In genomic region chr1:171205704-171206493, GRCm38 (mm10) we compare ENCODE assay signal across 30 mouse cellular contexts. TPM values are rescaled to one million over a fixed set of nuclear protein-coding genes. Genes with fewer than 3 reads are reported as not detected.
DNase-seq lines count a peak whose midpoint lies in the region; ATAC-seq and TF ChIP-seq lines count a peak whose summit lies in the region.
"Had no signal": no experiment of that assay in that cellular context is flagged by ENCODE, and none has a peak within 500 bp of the region (broad histone marks: within the 10 kb centered on the region; RNA-seq: fewer than 3 reads in every experiment).

No protein-coding gene starts in this region.

- H3K4me1 ChIP-seq in heart, postnatal 0 days (ENCODE audit: control insufficient read depth, insufficient read depth) = no peaks in the 10 kb centered on the region; the same call in 1 of the 2 replicates
- no peaks in the 10 kb centered on the region for H3K4me1 ChIP-seq in midbrain, embryonic 14.5 days (ENCODE audit: control insufficient read depth, insufficient read depth, low read length)
- no peaks in the 10 kb centered on the region for H3K4me1 ChIP-seq in midbrain, embryonic 15.5 days
- H3K4me1 ChIP-seq: embryonic facial prominence, embryonic 12.5 days; embryonic facial prominence, embryonic 15.5 days; heart, embryonic 15.5 days; hindbrain, embryonic 15.5 days; intestine, embryonic 15.5 days had no signal

- TF ChIP-seq CTCF in heart, postnatal 0 days (IDR thresholded peaks at IDR 0.05; ENCODE audit: low read depth) = no peak

- H3K4me3 ChIP-seq in heart, postnatal 0 days (ENCODE audit: low read depth, low read length) = no peak overlapping the region
- no peak overlapping the region for H3K4me3 ChIP-seq in midbrain, embryonic 14.5 days (replicated peaks; ENCODE audit: low read depth, low read length)
- H3K4me3 ChIP-seq in midbrain, embryonic 15.5 days = no peak overlapping the region
- H3K4me3 ChIP-seq: embryonic facial prominence, embryonic 12.5 days; embryonic facial prominence, embryonic 15.5 days; heart, embryonic 12.5 days; heart, embryonic 15.5 days; hindbrain, embryonic 15.5 days; intestine, embryonic 15.5 days had no signal

- peak; percentile 97 for DNase-seq in heart, adult 11 months
- DNase-seq in heart, postnatal 14 days = no peak
- DNase-seq in heart, postnatal 0 days (ENCODE audit: low spot score) = no peak
- no peak for DNase-seq in heart, postnatal 25 days (ENCODE audit: low spot score)
- DNase-seq in midbrain, embryonic 14.5 days = peak; percentile 2
- no peak for DNase-seq in gastrocnemius, postnatal 25 days
- DNase-seq: adrenal gland, postnatal 10 days; adrenal gland, postnatal 36 days; B cell, adult 2 months; cerebellum, adult 18-20 months; cerebellum, adult 9-10 months; cerebellum, postnatal 14 days; forebrain, postnatal 0 days; gastrocnemius, postnatal 10 days; heart, postnatal 36 days; kidney, adult 11 months; kidney, adult 8-10 months had no signal

- no peak overlapping the region for H3K27ac ChIP-seq in heart, postnatal 0 days (ENCODE audit: low read depth)
- H3K27ac ChIP-seq in midbrain, embryonic 14.5 days (replicated peaks; ENCODE audit: low read depth, low read length) = no peak overlapping the region
- no peak overlapping the region for H3K27ac ChIP-seq in midbrain, embryonic 15.5 days
- H3K27ac ChIP-seq: embryonic facial prominence, embryonic 12.5 days; embryonic facial prominence, embryonic 15.5 days; heart, embryonic 15.5 days; hindbrain, embryonic 15.5 days; intestine, embryonic 15.5 days had no signal

- H3K27me3 ChIP-seq in heart, postnatal 0 days (ENCODE audit: control insufficient read depth, insufficient read depth, low read length) = no peaks in the 10 kb centered on the region
- no peaks in the 10 kb centered on the region for H3K27me3 ChIP-seq in midbrain, embryonic 14.5 days (ENCODE audit: control insufficient read depth, insufficient read depth, low read length)
- H3K27me3 ChIP-seq in midbrain, embryonic 15.5 days (replicated peaks) = no peaks in the 10 kb centered on the region
- H3K27me3 ChIP-seq: embryonic facial prominence, embryonic 12.5 days; embryonic facial prominence, embryonic 15.5 days; heart, embryonic 12.5 days; heart, embryonic 15.5 days; hindbrain, embryonic 15.5 days; intestine, embryonic 15.5 days had no signal

- H3K4me2 ChIP-seq in heart, postnatal 0 days (ENCODE audit: low read depth, low read length) = no peak overlapping the region
- no peak overlapping the region for H3K4me2 ChIP-seq in midbrain, embryonic 14.5 days (ENCODE audit: low read length)
- no peak overlapping the region for H3K4me2 ChIP-seq in midbrain, embryonic 15.5 days
- H3K4me2 ChIP-seq: embryonic facial prominence, embryonic 12.5 days; embryonic facial prominence, embryonic 15.5 days; heart, embryonic 12.5 days; heart, embryonic 15.5 days; hindbrain, embryonic 15.5 days; intestine, embryonic 15.5 days had no signal

- intact Hi-C loops in heart, postnatal 14 days (cut with DNase I) = no loop called here
- intact Hi-C loops in heart, postnatal 25 days (cut with DNase I) = no loop called here

- no peaks in the 10 kb centered on the region for H3K36me3 ChIP-seq in heart, postnatal 0 days (replicated peaks; ENCODE audit: control insufficient read depth, insufficient read depth, low read length)
- H3K36me3 ChIP-seq in midbrain, embryonic 14.5 days (ENCODE audit: control insufficient read depth, insufficient read depth, low read length) = no peaks in the 10 kb centered on the region
- H3K36me3 ChIP-seq in midbrain, embryonic 15.5 days (replicated peaks) = no peaks in the 10 kb centered on the region
- H3K36me3 ChIP-seq: embryonic facial prominence, embryonic 12.5 days; embryonic facial prominence, embryonic 15.5 days; G1E; heart, embryonic 12.5 days; heart, embryonic 15.5 days; hindbrain, embryonic 15.5 days; intestine, embryonic 15.5 days had no signal

- no peaks in the 10 kb centered on the region for H3K9me3 ChIP-seq in heart, postnatal 0 days (replicated peaks; ENCODE audit: control insufficient read depth, low read length)
- no peaks in the 10 kb centered on the region for H3K9me3 ChIP-seq in midbrain, embryonic 14.5 days (ENCODE audit: control insufficient read depth, low read length)
- H3K9me3 ChIP-seq in midbrain, embryonic 15.5 days = no peaks in the 10 kb centered on the region
- H3K9me3 ChIP-seq: embryonic facial prominence, embryonic 12.5 days; embryonic facial prominence, embryonic 15.5 days; heart, embryonic 12.5 days; heart, embryonic 15.5 days; hindbrain, embryonic 15.5 days; intestine, embryonic 15.5 days had no signal

- TF ChIP-seq EP300 in heart, postnatal 0 days (IDR thresholded peaks at IDR 0.05; ENCODE audit: low read depth) = no peak

- H3K9ac ChIP-seq in heart, postnatal 0 days (replicated peaks; ENCODE audit: low read depth, low read length) = no peak overlapping the region
- H3K9ac ChIP-seq in midbrain, embryonic 14.5 days (replicated peaks; ENCODE audit: low read length) = no peak overlapping the region
- H3K9ac ChIP-seq in midbrain, embryonic 15.5 days = no peak overlapping the region
- H3K9ac ChIP-seq: embryonic facial prominence, embryonic 12.5 days; embryonic facial prominence, embryonic 15.5 days; forebrain, postnatal 0 days; heart, embryonic 12.5 days; heart, embryonic 15.5 days; hindbrain, embryonic 15.5 days; intestine, embryonic 15.5 days had no signal

- 0 out of 2 replicates have a peak, but pooled peaks have one; percentile 36 for ATAC-seq in heart, postnatal 0 days (ENCODE audit: insufficient read depth, low read depth)
- no peak for ATAC-seq in midbrain, embryonic 14.5 days (ENCODE audit: low FRiP score, low TSS enrichment)
- ATAC-seq in midbrain, embryonic 15.5 days (replicated peaks) = no peak
- peak; percentile 56 for ATAC-seq in megakaryocyte progenitor cell, adult 5-6 weeks (replicated peaks; ENCODE audit: poor library complexity)
- ATAC-seq: forebrain, embryonic 14.5 days; forebrain, postnatal 0 days; intestine, embryonic 15.5 days had no signal

- 57% methylated on average over 6 of the region's 6 CpGs for WGBS in heart, postnatal 0 days
- 52% methylated on average over 6 of the region's 6 CpGs for WGBS in midbrain, embryonic 14.5 days
- WGBS in midbrain, embryonic 15.5 days = 60% methylated on average over 6 of the region's 6 CpGs

RNA-seq across cellular contexts. Expression of gene Nr1i3, which starts 7.9 kb away (rescaled TPM):
- under 1 TPM in 1 of 2 experiments, not detected in 1; 0.14 TPM for total RNA-seq in heart, postnatal 14 days (2021)
- total RNA-seq in heart, postnatal 0 days (2014; rRNA removed; ENCODE audit: low replicate concordance) = not detected in 2 replicates
- polyA plus RNA-seq in heart, postnatal 0 days (2015; fragmentation: Nextera tagmentation; extraction: Ambion mirVana) = 0.27 and 0.30 TPM in 2 replicates
- total RNA-seq in heart, postnatal 25 days (2021) = not detected
- 0.34 and 0.39 TPM in 2 replicates for polyA plus RNA-seq in midbrain, embryonic 14.5 days (2014; fragmentation: Nextera tagmentation; extraction: Ambion mirVana)
- polyA plus RNA-seq in midbrain, embryonic 15.5 days (2015; fragmentation: Nextera tagmentation; extraction: Ambion mirVana) = 0.23 and 0.34 TPM in 2 replicates
- total RNA-seq in megakaryocyte progenitor cell, adult 5-6 weeks (2015) = not detected in 2 replicates
- total RNA-seq in megakaryocyte progenitor cell, adult 5-6 weeks (2017) = 0.12 and 0.17 TPM in 2 replicates
- total RNA-seq in gastrocnemius, postnatal 25 days (2021) = not detected
- total RNA-seq: adrenal gland, adult 18-20 months; forebrain, postnatal 0 days; gastrocnemius, adult 18-20 months; gastrocnemius, postnatal 10 days had no signal
- polyA plus RNA-seq: G1E had no signal

RNA-seq across cellular contexts. Expression of gene Pcp4l1, which starts 9.8 kb away (rescaled TPM):
- 100 to 1,000 TPM; 180 to 188 TPM for total RNA-seq in heart, postnatal 14 days (2021)
- total RNA-seq in heart, postnatal 0 days (2014; rRNA removed; ENCODE audit: low replicate concordance) = 40.2 and 48.7 TPM in 2 replicates
- polyA plus RNA-seq in heart, postnatal 0 days (2015; fragmentation: Nextera tagmentation; extraction: Ambion mirVana) = 161 and 164 TPM in 2 replicates
- 100 to 1,000 TPM; 253 to 281 TPM for total RNA-seq in heart, postnatal 25 days (2021)
- 20.0 and 20.5 TPM in 2 replicates for polyA plus RNA-seq in midbrain, embryonic 14.5 days (2014; fragmentation: Nextera tagmentation; extraction: Ambion mirVana)
- polyA plus RNA-seq in midbrain, embryonic 15.5 days (2015; fragmentation: Nextera tagmentation; extraction: Ambion mirVana) = 17.9 and 19.4 TPM in 2 replicates
- 12.8 and 14.4 TPM in 2 replicates for total RNA-seq in megakaryocyte progenitor cell, adult 5-6 weeks (2015)
- total RNA-seq in megakaryocyte progenitor cell, adult 5-6 weeks (2017) = 7.1 and 8.5 TPM in 2 replicates
- 10 to 100 TPM; 15.0 to 48.8 TPM for total RNA-seq in gastrocnemius, postnatal 25 days (2021)
- total RNA-seq: CH12.LX had no signal
- polyA plus RNA-seq: G1E had no signal

RNA-seq across cellular contexts. Expression of gene Tomm40l, which starts 16.4 kb away (rescaled TPM):
- 10 to 100 TPM; 86.2 to 92.8 TPM for total RNA-seq in heart, postnatal 14 days (2021)
- 82.0 and 97.7 TPM in 2 replicates for total RNA-seq in heart, postnatal 0 days (2014; rRNA removed; ENCODE audit: low replicate concordance)
- polyA plus RNA-seq in heart, postnatal 0 days (2015; fragmentation: Nextera tagmentation; extraction: Ambion mirVana) = 56.0 and 64.6 TPM in 2 replicates
- 100 to 1,000 TPM in 1 of 2 experiments, 10 to 100 TPM in 1; 88.9 to 101 TPM for total RNA-seq in heart, postnatal 25 days (2021)
- polyA plus RNA-seq in midbrain, embryonic 14.5 days (2014; fragmentation: Nextera tagmentation; extraction: Ambion mirVana) = 35.3 and 40.4 TPM in 2 replicates
- polyA plus RNA-seq in midbrain, embryonic 15.5 days (2015; fragmentation: Nextera tagmentation; extraction: Ambion mirVana) = 48.1 and 56.5 TPM in 2 replicates
- total RNA-seq in megakaryocyte progenitor cell, adult 5-6 weeks (2015) = 13.0 and 15.4 TPM in 2 replicates
- 18.2 and 25.7 TPM in 2 replicates for total RNA-seq in megakaryocyte progenitor cell, adult 5-6 weeks (2017)
- 10 to 100 TPM; 52.0 to 52.5 TPM for total RNA-seq in gastrocnemius, postnatal 25 days (2021)

RNA-seq across cellular contexts. Expression of gene Apoa2, which starts 19.0 kb away (rescaled TPM):
- total RNA-seq in heart, postnatal 14 days (2021) = 1 to 10 TPM; 1.6 to 4.0 TPM
- 14.5 TPM in 1 of 2 replicates, not detected in the other for total RNA-seq in heart, postnatal 0 days (2014; rRNA removed; ENCODE audit: low replicate concordance)
- polyA plus RNA-seq in heart, postnatal 0 days (2015; fragmentation: Nextera tagmentation; extraction: Ambion mirVana) = 4.0 and 4.5 TPM in 2 replicates
- 1 to 10 TPM; 2.9 to 3.0 TPM for total RNA-seq in heart, postnatal 25 days (2021)
- polyA plus RNA-seq in midbrain, embryonic 14.5 days (2014; fragmentation: Nextera tagmentation; extraction: Ambion mirVana) = 3.3 and 4.1 TPM in 2 replicates
- polyA plus RNA-seq in midbrain, embryonic 15.5 days (2015; fragmentation: Nextera tagmentation; extraction: Ambion mirVana) = 3.4 and 11.6 TPM in 2 replicates
- 0.94 and 2.3 TPM in 2 replicates for total RNA-seq in megakaryocyte progenitor cell, adult 5-6 weeks (2015)
- not detected in 2 replicates for total RNA-seq in megakaryocyte progenitor cell, adult 5-6 weeks (2017)
- total RNA-seq in gastrocnemius, postnatal 25 days (2021) = not detected
- total RNA-seq: G1E had no signal

RNA-seq across cellular contexts. Expression of gene Fcer1g, which starts 28.3 kb away (rescaled TPM):
- 10 to 100 TPM; 10.2 to 11.6 TPM for total RNA-seq in heart, postnatal 14 days (2021)
- total RNA-seq in heart, postnatal 0 days (2014; rRNA removed; ENCODE audit: low replicate concordance) = 22.7 and 60.5 TPM in 2 replicates
- polyA plus RNA-seq in heart, postnatal 0 days (2015; fragmentation: Nextera tagmentation; extraction: Ambion mirVana) = 24.6 TPM in 2 replicates
- 10 to 100 TPM; 11.0 to 12.9 TPM for total RNA-seq in heart, postnatal 25 days (2021)
- 6.6 and 28.4 TPM in 2 replicates for polyA plus RNA-seq in midbrain, embryonic 14.5 days (2014; fragmentation: Nextera tagmentation; extraction: Ambion mirVana)
- 27.3 and 33.2 TPM in 2 replicates for polyA plus RNA-seq in midbrain, embryonic 15.5 days (2015; fragmentation: Nextera tagmentation; extraction: Ambion mirVana)
- 293 and 379 TPM in 2 replicates for total RNA-seq in megakaryocyte progenitor cell, adult 5-6 weeks (2015)
- total RNA-seq in megakaryocyte progenitor cell, adult 5-6 weeks (2017) = 101 and 178 TPM in 2 replicates
- 1 to 10 TPM; 3.2 to 3.9 TPM for total RNA-seq in gastrocnemius, postnatal 25 days (2021)

Comparison
In these comparisons a context has a peak if more than half of its experiments do, and no peak if none do; other contexts are left out.
1. DNase-seq: peak in heart, adult 11 months (single experiment) and midbrain, embryonic 14.5 days (single experiment); none in heart, postnatal 14 days (0 of 2), heart, postnatal 0 days (single experiment), heart, postnatal 25 days (single experiment) and gastrocnemius, postnatal 25 days (single experiment).
2. ATAC-seq: peak in heart, postnatal 0 days (single experiment) and megakaryocyte progenitor cell, adult 5-6 weeks (single experiment); none in midbrain, embryonic 14.5 days (single experiment) and midbrain, embryonic 15.5 days (single experiment).